Mouse (Mus musculus): ENCODE measurements around the gene 1700067K01Rik. TPM values are rescaled to one million over a fixed set of nuclear protein-coding genes. Genes with fewer than 3 reads are reported as not detected.

Gene 1700067K01Rik
- under 1 TPM in 1 of 2 experiments, not detected in 1; 0.83 TPM for total RNA-seq (2021)

GRCm38 (mm10) chr8:84001281-84002000 is at the start of gene 1700067K01Rik:
TSS of gene 1700067K01Rik (plus strand) at chr8:84001502.
- DNase-seq: no peak

GRCm38 (mm10) chr8:83954749-83955105 is 46.6 kb upstream of the 1700067K01Rik start:
- no peak for DNase-seq

- DNase-seq: peak; percentile 98
These were observed 46.0 kb upstream of the 1700067K01Rik start, which contains the start of the genes Gm10644 and Asf1b for GRCm38 (mm10) chr8:83955106-83955957. TSS of gene Gm10644 (minus strand) at chr8:83955205. TSS of gene Asf1b (plus strand) at chr8:83955507.

- DNase-seq: no peak
These were observed 45.4 kb upstream of the 1700067K01Rik start for GRCm38 (mm10) chr8:83955958-83956218.

GRCm38 (mm10) chr8:83956789-83957188 is 44.5 kb upstream of the 1700067K01Rik start:
- DNase-seq: no peak

DNA sequence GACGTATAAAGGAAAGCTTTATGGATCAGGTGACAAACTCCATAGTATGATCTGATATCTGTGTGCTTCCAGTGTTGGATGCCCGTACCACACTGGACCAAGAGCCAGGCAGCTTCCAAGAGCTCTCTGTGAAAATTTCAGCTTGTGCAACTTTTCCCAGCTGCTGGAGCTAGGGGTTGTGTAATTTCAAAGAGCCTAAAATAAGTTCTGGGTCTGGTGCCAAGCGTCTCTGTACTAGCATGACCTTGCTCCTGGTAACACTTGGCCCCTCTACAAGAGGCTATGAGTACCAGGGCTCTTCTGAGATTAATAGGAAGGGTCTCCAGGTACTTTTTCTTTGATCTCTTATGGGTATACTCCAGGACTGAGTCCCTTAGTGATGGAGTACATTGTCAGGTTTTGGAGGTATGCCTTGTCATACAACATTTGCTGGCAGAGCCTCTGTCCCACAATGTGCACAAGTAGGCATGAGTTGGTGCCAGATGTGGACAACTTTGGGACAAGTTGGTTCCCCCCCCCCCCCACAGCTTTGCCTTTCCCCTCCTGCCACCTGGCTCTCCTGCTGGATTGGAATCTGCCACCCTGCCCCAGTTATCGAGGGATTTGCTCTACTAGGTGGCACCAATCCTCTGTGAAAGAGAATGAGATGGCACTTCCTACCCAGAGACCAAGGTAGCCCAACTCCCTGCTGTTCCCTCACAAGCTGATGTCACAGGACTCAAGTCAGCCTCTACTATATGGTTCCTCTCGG is 37.1 kb upstream of the 1700067K01Rik start:
- peak; percentile 69 for DNase-seq

DNA sequence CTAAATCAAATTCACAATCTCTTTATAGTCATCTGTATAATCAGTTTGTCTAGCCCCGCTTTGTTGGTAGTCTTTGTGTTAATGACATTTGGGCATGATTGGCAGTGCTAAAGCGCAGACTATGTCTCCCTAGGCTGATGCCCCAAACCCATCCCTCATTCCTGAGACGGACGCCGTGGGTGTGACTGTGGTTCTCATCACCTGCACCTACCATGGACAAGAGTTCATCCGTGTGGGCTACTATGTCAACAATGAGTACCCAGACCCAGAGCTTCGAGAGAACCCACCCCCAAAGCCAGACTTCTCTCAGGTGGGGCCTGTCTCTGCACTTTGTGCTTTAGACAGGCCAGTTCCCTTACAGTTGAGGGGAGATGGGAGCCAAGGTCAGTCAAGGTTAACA is 33.6 kb upstream of the 1700067K01Rik start:
- DNase-seq: no peak

DNA sequence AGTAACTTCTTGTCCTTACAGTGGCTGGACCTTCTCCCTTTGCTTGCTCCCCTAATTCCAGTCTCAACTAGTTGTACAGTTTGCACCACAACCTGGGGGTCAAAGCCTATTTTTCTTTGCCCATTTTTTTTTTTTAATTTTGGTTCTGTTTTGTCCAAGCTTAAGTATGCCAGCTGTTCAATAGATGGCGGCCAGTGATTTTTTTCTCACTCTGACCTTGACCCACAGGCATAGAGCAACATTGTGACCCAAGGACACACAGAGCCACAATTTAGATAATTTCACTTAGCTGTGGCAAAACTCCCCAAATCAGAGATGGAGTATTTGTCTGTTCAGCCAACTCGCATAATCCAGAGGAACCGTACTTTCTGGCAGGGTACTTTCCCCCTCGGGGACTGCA is 30.2 kb upstream of the 1700067K01Rik start:
- no peak for DNase-seq

GRCm38 (mm10) chr8:83971661-83972060 is 29.6 kb upstream of the 1700067K01Rik start:
- no peak for DNase-seq

- peak; percentile 98 for DNase-seq
These were observed 28.9 kb upstream of the 1700067K01Rik start, which contains the start of gene Prkaca for GRCm38 (mm10) chr8:83972150-83973120. TSS of gene Prkaca (plus strand) at chr8:83972993.

DNA sequence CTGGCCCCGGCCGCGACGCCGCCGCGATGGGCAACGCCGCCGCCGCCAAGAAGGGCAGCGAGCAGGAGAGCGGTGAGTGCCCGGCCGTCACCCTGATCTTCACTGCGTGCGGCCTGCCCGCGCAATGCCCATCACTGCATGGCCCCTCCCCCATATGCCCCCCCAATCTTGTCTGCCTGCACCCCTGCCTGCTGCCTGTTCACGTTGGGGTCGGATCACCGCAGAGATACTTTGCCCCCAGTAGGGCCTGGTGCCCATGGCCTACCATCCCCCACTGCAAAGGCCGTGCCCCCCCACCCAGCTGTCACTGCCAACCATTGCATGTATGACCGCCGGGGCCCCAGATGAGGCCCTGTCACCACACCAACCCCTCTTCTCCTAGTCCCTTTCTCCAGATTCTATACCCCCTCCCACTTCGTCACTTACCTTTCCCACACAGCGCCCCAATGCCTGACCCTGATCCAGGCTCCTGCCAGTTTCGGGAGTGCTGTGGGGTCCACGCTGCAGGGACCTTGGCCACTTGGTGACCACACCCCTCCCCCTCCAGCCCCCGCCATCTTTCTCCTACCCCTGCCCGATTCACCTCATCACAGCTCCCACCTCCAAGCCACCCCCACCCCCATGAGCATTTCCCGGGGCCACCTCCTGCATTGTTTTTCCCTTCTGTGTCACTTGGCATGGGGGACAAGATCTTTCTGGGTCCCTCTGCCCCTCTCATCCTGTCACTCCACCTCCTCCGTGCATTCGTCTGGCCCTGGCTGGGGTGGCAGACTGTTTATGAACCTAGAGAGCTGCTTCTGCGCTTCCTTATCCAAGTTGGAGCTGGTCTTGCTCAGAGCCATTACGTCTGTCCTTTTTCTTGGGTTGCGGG is 27.9 kb upstream of the 1700067K01Rik start:
- DNase-seq: peak; percentile 44

DNA sequence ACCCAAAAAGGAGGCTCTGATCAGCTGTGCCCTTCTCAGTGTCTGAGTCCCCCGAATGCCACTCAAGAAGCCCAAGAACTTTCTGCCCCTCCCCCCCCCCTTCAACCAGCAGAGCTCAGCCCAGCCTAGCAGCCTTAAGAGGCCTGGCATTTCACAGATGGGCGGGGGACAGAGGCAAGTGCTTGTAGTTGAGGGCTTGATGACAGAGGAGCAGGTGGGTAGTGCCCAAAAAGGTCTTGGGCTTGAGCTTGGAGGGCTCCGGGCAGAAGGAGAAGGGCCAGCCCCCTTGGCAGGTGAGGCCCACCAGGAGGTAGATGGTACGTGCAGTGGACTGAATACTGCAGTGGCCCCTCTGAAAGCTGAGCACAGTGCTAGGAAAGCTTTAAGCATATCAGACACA is 26.8 kb upstream of the 1700067K01Rik start:
- DNase-seq: no peak

DNA sequence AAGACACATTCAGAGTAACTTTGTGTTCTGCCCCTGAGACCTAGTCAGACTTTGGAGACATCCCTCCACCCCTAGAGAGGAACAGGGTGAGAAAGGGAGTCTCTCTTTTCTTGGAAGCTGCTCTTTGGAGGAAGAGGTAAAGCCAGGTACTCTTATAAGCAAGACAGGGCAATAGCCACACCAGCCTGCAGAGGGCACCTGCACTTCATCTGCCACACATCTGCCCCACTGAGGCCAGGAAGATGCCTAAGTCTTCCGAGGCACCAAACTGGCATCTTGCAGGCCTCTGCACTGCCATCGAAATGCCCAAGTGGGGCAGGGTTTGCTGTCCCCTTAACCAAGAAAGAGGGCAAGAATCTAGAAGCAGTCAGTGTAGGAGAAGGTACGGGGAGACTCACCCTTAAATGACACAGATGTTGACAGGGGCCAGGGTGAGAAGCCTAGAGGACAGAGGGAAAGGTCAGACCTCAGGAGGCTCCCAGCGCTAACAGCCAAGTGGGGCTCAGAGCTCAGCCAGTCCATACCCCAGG is 25.1 kb upstream of the 1700067K01Rik start:
- DNase-seq: no peak

GRCm38 (mm10) chr8:83976779-83977350 is 24.4 kb upstream of the 1700067K01Rik start:
- DNase-seq: peak; percentile 39

GRCm38 (mm10) chr8:83977646-83978045 is 23.7 kb upstream of the 1700067K01Rik start:
- DNase-seq: no peak

DNA sequence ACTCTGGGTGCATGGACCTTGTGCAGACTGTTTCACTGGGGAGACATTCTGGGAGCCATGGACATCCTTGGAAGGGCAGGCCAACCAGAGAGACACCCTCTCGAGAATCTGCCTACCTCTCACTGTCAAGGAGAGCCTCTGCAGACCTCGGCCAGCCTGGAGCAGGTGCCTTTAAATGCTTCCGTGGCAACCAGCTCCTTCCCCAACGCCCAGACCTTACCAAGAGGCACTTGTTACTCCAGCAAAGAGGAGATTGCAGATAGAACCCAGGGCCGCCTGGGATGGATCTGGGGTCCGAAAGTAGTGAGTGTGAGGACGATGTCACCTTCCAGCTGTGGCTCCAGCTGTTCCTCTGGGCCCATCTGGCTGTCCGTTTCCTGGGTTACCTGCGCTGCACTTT is 23.1 kb upstream of the 1700067K01Rik start:
- DNase-seq: no peak

DNA sequence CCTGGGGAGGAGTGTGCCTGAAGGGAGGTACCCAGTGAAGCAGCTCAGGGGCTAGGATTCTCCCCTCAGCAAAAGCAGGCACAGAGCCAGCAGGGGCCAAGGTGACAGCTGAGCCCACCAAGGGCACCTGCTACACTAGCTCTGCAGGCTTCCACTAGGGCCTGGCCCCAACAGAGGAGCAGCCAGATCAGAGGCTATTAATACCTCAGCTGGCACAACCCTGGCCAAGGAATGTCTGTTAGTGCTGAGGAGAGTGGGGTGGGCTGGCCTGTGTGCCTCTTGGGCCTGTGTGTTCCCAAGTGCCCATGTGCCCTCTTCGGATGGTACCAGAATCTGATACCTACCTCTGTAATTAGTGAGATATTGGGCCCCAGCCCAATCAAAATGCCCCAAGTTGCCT is 21.1 kb upstream of the 1700067K01Rik start:
- peak; percentile 84 for DNase-seq

DNA sequence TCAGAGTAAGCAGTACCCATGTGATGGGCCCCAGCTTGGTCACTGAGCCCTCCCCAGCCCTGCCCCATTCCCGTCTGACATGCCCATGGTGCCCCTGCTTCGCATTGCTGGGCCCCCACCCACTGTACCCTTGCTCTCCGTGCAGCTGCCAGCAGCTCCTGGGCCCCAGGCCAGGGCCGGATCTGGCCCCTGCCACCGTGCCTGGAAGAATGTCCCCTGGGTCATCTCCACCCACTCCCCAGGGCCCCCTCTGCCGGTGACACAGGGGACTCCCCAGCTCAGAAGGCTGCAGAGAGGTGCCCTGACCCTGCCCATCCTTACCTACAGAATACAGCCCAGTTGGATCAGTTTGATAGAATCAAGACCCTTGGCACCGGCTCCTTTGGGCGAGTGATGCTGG is 20.5 kb upstream of the 1700067K01Rik start:
- DNase-seq: peak; percentile 88

- no peak for DNase-seq
These were observed 19.8 kb upstream of the 1700067K01Rik start for GRCm38 (mm10) chr8:83981533-83981932.

DNA sequence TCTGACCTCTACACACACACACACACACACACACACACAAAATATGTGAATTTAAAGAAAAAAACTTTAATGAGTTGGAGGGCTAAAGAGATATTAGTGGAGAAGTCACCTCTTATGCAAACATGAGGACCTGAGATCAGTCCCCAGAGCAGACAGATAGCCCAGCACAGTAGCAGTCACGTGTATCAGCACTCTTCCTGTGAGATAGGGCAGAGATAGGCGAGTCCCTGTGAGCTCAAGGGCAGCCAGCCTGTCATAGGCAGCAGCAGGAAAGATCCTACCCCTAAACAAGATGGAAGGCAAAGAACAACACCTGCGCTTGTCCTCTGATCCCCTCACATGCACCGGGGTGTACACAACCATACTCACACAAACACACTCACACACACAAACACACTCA is 18.9 kb upstream of the 1700067K01Rik start:
- DNase-seq: no peak

Data from heart, postnatal 4 days (tissue).